Mouse (Mus musculus): Measurements from ENCODE around the gene Pigx. TPM values are rescaled to one million over a fixed set of nuclear protein-coding genes. Genes with fewer than 3 reads are reported as not detected.

The Pigx gene
- total RNA-seq, 2 experiments from 2014 or later, result 26.4 TPM

GRCm38 (mm10) chr16:32068389-32069300, 30.9 kb downstream of the Pigx start:
- intact Hi-C loops (cut with DNase I), result no loop called here
- DNase-seq (ENCODE audit: low spot score in 2 of 2), result no peak

- intact Hi-C loops (cut with DNase I), result no loop called here
- DNase-seq (ENCODE audit: low spot score in 2 of 2), result no peak
These were observed 32.6 kb downstream of the Pigx start for GRCm38 (mm10) chr16:32066899-32067298.

- no peak for DNase-seq (ENCODE audit: low spot score in 2 of 2)
- intact Hi-C loops (cut with DNase I), result no loop called here
These were observed 35.6 kb downstream of the Pigx start for GRCm38 (mm10) chr16:32063900-32064299.

GRCm38 (mm10) chr16:32062226-32062625, 37.3 kb downstream of the Pigx start:
- no peak for DNase-seq (ENCODE audit: low spot score in 2 of 2)

DNA sequence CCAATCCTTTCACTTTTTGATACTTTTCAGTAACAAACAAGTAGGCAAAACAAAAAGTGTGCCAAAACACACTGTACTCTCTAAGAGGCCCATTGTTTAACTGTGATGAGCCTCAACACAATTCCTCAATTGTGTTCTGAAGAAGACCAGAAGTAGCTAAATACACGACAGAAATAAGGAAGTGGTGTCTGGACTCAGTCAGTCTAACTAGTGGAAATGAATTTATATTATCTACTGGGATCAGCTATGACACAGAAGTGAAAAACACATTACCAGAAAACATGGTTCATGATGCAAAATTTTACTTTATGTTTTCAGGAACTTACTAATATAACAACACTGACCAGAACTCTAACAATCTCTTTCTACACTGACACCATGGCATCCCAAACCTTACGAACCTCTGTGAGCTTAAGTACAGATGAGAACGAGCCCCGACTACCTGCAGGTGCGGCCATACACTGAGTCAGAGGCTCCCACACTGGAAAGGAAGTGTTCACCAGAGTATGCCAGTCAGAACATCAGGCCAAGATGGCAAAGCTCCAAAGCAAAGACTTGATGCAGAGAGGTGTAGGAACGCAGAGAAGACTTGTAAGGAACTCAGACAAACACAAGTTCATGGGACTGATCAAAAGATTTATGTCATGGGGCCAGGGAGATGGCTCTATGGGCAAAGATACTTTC, 39.6 kb downstream of the Pigx start:
- DNase-seq (ENCODE audit: low spot score in 2 of 2), result no peak
- intact Hi-C loops (cut with DNase I), result no loop called here

More at GRCm38 (mm10) chr16:32062226-32062625, 37.3 kb downstream of the Pigx start:
- intact Hi-C loops (cut with DNase I), result no loop called here

- intact Hi-C loops (cut with DNase I), result no loop called here
- no peak for DNase-seq (ENCODE audit: low spot score in 2 of 2)
These were observed 40.7 kb downstream of the Pigx start for GRCm38 (mm10) chr16:32058817-32059216.

DNA sequence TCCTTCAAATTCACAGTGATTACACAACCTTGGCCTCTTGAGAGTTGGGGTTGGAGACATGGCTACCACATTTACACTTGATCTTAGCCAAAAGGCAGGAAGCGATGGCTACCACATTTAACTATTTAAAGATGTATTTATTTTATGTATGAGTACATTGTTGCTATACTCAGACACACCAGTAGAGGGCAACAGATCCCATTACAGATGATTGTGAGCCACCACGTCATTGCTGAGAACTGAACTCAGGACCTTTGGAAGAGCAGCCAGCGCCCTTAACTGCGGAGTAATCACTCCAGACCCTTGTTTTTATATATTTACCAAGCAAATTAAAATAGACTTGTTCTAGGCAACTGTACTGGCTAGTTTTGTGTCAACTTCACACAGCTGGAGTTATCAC, 57.2 kb downstream of the Pigx start:
- intact Hi-C loops (cut with DNase I), result no loop called here
- no peak for DNase-seq (ENCODE audit: low spot score in 2 of 2)

Other genes with a start within 250 kb of the Pigx start
- gene Meltf, start 220.9 kb downstream of the Pigx start, total RNA-seq (2021), result under 1 TPM; 0.40 to 0.46 TPM
- gene Pigz, start 165.9 kb downstream of the Pigx start, total RNA-seq (2021), result 10 to 100 TPM; 14.6 to 20.9 TPM
- 10 to 100 TPM; 50.7 to 56.1 TPM for gene 0610012G03Rik, start 151.2 kb downstream of the Pigx start, total RNA-seq (2021)
- 10 to 100 TPM; 47.8 to 49.5 TPM for gene Ncbp2, start 151.2 kb downstream of the Pigx start, total RNA-seq (2021)
- gene Senp5, start 96.5 kb downstream of the Pigx start, total RNA-seq (2021), result 10 to 100 TPM; 44.6 to 47.6 TPM
- gene Pak2, start 20.4 kb downstream of the Pigx start, total RNA-seq (2021), result 10 to 100 TPM; 26.5 to 27.8 TPM
- gene Cep19, start 60 bp upstream of the Pigx start, total RNA-seq (2021), result 10 to 100 TPM; 68.6 to 71.2 TPM
- 10 to 100 TPM in 1 of 2 experiments, 1 to 10 TPM in 1; 8.5 to 12.3 TPM for gene Nrros, start 65.9 kb upstream of the Pigx start, total RNA-seq (2021)
- not detected for gene Bex6, start 80.1 kb upstream of the Pigx start, total RNA-seq (2021)
- gene Fbxo45, start 147.4 kb upstream of the Pigx start, total RNA-seq (2021), result 10 to 100 TPM; 41.4 to 44.7 TPM
- gene Wdr53, start 147.5 kb upstream of the Pigx start, total RNA-seq (2021), result 10 to 100 TPM; 10.9 to 11.9 TPM
- gene Smco1, start 171.7 kb upstream of the Pigx start, total RNA-seq (2021), result not detected
- 10 to 100 TPM; 25.4 to 28.6 TPM for gene Rnf168, start 177.7 kb upstream of the Pigx start, total RNA-seq (2021)
- 10 to 100 TPM; 52.5 to 55.7 TPM for gene Ubxn7, start 232.5 kb upstream of the Pigx start, total RNA-seq (2021)